Mouse (Mus musculus): Measurements from ENCODE around the gene Plekha5.
"Not testable (repeated sequence)": the region's sequence is repeated elsewhere in the genome, so short reads cannot be mapped to it uniquely, and the experiment has no call there.

The Plekha5 gene

DNA sequence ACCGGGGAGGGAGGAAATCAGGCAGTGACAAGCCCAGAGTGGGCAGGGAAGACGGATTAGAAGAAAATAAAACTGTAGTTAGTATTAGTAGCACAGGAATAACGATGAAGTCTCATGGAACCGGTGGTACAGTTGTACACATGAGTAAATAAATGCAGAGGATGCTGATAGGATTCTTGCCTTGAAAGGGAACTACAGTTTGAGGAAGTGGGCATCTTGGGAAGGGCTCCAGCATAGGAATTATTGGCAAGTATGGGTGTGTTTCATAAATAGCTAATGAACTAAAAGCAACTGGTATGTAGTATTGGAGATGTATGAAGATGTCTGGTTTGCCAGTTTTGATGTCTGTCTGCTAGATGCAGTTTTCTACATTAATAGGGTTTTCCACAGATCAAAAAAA is 99.7 kb downstream of the Plekha5 start:
- no peak for DNase-seq (ENCODE audit: low read depth, low spot score)

DNA sequence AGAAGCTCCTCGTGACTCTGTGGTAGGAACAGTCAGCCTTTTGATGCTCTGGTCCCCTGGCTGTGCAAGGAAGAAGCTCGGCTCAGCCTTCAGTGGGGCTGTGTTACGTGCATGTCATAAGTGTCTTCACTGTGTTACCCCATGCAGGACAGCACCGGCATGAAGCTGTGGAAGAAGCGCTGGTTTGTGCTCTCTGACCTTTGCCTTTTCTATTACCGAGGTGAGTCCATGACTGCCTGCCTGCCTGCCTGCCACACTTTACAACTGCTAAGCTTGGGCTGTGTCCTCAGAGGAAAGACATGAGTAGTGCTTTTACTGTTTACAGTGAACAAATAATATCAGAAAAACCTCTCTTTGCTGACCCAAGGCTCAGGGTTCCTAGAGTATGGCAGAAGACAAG is 104.6 kb downstream of the Plekha5 start:
- no peak for DNase-seq (ENCODE audit: low read depth, low spot score)

DNA sequence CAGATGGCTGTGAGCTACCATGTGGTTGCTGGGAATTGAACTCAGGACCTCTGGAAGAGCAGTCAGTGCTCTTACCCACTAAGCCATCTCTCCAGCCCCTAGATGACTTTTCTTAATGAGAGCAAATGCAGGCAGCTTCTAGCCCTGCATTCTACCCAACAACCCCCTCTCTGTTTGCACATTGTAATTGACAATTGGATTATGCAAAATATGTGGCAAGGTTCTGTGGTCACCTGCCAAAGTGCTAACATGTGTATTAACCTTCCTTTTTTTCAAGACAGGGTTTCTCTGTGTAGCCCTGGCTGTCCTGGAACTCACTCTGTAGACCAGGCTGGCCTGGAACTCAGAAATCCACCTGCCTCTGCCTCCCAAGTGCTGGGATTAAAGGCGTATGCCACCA is 109.0 kb downstream of the Plekha5 start:
- not testable (repeated sequence) for DNase-seq (ENCODE audit: low read depth, low spot score)

DNA sequence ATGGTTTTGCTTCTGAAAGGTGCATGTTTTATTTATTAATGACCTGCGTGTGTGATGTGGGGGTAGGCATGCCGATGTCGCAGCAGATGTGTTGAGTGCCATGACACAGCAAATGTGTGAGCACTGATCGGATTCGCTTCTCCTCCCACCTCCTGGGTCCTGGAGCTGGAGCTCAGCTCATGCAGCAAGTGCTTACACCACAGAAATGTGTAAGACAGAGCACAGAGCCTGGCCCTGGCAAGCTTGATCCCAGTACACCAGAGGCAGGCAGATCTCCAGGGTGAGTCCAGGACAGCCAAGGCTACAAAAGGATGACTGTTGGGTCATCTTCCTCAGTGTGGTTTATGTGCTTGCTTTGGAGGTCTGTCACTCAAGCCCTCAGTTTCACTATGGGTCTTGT is 109.8 kb downstream of the Plekha5 start:
- no peak for DNase-seq (ENCODE audit: low read depth, low spot score)

DNA sequence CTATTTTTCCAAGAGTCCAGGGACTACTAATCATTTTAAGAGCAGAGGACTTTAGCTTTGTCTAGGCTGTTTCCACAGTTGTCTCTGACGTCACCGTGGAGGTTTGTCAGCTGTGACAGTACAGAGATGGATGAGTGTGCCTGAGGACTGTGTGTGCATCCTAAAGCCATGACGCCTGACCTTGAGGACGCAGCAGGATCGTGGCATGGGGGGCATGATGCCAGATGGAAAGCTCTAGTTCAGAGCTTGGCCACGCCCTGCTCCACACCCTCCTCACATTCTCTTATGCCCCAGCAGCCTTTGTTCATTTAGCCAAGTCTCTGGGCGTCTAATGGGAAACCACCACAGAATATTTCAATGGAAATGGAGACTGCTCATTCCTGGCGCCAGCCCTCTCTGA is 111.7 kb downstream of the Plekha5 start:
- DNase-seq (ENCODE audit: low read depth, low spot score): no peak

DNA sequence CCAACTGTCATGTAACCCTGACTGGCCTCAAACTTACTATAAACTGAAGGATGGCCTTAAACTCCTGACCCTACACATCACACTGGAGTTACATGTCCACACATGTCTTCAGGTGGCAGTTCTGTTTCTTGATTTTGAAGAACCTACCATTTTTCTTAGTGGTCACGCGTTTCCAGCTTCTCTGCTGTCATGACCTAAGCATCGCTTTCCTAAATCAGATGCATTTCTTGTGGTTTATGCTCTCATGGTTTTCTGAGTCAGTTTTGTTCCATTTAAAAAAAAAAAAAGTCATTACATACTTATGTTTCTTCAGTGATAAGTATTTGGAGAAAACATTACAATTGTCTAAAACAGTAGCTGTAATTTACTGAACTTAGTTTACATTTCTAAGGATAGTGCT is 118.1 kb downstream of the Plekha5 start:
- no peak for DNase-seq (ENCODE audit: low read depth, low spot score)

DNA sequence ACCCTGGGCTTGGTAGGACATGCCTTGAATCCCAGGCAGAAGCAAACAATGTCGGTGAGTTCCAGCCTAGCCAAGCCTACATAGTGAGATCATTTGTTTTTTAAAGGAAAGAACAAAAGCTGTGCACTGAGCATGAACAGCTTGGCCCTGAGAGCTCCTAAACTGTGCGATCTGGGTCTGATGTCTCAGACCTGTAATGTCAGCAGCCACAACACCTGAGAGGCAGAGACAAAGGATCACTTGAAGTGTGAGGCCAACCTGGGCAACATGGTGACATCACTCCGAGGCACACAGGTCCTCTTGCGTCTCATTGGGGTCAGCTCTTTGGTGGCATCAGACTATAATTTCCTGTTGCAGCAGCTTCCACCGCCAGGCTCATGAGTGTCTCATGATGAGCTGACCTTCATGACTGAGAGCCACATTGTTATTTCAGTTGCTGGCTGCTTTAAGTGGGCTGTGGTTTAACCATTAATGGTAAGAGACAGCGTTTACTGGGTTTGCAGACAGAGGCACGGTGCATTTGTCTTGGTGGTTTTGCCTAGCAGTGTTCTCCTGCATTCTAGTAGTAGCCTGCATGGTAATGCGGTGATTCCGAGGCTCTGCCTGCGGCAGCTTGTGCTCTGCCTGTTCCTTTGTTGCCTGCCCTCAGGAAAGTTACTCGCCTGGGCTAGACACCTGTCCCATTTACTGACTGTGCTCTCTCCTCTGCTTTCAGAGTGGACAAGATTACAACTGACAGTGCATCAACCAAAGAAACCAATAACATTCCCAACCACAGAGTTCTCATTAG is 119.3 kb downstream of the Plekha5 start:
- no peak for DNase-seq (ENCODE audit: low read depth, low spot score)

DNA sequence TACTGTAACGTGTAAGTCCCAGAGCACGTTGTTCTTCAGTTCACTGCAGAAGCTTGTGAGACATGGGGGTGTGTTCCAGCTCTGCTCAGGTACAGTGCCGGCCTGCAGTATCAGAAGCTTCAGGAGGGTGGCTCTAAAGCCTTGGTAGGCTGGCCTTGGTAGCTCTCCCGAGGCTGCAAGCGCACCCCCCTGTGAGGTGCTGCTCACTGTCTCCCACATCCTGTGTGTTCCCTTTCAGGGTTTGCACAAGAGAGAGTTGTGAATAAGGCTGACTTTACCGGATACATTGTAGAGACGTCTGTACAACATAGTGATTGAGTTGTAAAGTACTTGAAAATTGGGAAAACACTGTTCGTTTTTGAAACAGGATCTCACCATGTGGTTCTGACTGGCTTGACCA is 122.2 kb downstream of the Plekha5 start:
- DNase-seq (ENCODE audit: low read depth, low spot score): no peak

DNA sequence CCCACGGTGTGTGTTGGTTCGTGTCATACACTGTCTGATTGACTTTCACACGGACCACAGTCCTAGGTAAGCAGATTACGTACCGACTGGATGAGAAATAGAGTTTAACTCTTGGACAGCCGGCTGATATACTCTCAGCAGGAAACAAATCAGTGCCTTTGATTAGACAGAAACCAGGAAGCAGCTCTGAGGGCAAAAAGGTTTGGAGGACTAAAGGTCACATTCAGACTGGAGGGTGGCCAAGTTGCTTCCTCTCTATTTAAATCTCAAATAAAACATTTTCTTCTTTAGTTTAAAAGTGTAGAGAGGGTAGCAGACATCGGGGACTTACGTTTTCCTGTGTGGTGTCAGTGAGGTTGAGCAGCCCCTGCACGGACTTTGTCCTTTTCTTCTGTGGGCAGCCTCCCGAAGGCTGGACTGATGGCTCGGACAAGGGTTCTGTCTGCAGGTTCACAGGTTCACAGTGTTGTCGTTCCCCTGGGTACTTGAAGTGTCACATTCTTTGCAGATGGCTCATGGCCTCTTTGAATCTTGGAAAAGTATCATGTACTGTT is 122.9 kb downstream of the Plekha5 start:
- no peak for DNase-seq (ENCODE audit: low read depth, low spot score)

DNA sequence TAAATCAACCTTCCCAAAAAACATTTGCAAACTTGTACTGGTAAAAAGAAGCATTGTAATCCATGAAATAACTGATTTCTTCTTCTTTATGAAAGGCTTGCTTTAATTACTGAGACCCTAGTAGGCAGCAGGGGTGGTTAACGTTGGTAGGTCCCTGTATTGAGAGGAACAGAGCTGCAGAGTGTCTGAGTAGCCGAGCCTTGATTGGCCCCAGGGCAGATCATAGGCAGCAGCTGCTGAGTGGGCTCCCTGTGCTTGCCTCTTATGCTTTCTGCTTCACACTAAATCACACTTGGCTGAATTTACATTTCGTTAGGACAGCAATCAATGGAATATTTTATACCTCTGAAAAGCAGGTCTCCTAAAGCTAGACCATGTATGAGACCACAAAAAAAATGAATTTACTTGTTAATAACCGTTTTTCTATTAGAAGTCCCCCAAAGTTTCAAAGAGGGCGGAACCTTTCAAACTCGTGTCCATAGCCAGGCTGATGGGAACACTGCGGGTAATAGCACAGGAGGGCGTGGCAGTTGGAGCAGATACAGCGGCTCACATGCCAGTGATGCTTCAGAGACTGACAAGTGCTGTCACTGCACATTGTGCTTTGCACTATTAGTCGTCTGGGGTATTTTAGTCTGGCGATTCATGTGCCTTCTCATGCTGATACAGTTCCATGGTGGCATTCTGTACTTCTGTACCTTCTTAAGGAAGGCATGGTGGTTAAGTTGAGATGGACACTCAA is 123.5 kb downstream of the Plekha5 start:
- DNase-seq (ENCODE audit: low read depth, low spot score): no peak

DNA sequence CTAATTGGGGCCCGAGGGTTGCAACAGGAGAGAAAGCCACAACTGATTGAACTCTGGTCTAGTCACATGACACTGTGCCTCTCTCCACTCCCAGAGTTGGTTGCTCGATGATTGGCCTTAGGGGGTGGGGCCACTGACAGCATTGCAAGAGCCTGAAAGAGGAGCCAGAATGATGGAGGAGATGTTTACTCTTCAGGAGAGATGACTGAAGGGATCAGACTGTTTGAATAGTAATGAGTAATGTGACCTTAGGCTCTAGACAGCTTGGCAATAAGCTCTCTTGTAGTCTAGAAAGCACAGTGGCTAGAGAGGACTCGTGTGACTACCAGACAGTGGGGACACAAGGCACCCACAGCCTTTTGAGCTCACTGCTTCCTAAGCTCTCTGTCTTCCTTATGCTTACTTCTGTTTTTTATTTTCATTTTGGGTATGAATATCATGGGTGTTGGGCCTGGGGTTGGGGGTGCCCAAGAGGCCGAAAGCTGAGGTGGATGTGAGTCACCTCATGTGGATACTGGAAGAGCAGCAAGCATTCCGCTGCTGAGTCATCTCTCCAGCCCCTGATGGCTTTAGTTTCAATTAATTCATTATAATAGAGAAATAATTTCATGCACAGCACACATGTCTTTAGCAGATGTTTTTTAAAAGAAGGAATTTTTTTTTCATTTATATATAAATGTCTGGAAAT is 124.4 kb downstream of the Plekha5 start:
- no peak for DNase-seq (ENCODE audit: low read depth, low spot score)

DNA sequence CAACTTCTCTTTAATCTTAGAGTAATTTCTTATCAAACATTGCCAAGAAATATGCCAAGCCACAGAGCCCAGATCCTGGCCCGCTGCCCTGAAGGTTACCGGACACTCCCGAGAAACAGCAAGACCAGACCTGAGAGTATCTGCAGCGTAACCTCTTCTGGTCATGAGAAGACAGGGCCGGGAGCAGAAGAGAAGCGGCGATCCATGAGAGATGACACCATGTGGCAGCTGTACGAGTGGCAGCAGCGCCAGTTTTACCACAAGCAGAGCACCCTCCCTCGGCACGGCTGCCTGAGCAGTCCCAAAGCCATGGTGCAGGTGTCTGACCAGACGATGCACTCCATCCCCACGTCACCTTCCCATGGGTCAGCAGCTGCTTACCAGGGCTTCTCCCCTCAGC is 126.9 kb downstream of the Plekha5 start:
- no peak for DNase-seq (ENCODE audit: low read depth, low spot score)

DNA sequence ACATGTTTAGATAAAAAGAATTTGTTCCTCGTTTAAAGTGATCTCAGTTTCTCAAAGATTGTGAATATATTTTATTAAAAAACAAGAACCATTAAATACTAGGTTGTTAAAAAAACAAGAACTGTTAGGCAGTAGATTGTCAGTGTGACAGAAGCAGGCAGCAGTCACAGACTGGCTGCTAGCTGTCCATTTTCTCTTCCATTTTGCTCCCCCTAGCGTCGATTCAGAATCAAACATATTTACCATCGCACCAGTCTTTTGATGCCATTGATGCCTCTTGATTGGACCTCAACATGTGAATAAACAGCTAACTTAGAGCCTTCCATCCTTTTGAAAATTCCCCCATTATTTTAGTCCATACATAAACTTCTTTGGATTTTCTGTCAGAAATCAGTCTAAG is 130.4 kb downstream of the Plekha5 start:
- no peak for DNase-seq (ENCODE audit: low read depth, low spot score)

DNA sequence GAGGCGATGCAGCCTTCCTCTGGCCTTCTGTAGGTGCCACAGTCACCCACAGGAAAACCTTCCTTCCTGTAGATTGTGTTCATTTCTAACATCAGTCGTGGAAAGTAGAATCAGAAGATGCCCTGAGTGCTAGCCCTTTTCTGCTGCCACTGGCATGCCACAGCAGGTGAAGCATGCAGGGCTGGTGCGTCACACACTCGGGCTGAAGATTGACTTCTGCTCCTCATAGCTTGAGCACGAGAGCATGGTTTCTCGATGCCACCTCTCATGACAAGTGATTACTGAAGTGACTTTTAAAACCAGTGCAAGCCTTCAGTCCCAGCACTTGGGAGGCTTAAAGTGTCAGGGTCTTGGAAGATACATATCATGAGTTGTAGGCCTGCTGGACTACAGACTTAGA is 135.6 kb downstream of the Plekha5 start:
- DNase-seq (ENCODE audit: low read depth, low spot score): no peak

DNA sequence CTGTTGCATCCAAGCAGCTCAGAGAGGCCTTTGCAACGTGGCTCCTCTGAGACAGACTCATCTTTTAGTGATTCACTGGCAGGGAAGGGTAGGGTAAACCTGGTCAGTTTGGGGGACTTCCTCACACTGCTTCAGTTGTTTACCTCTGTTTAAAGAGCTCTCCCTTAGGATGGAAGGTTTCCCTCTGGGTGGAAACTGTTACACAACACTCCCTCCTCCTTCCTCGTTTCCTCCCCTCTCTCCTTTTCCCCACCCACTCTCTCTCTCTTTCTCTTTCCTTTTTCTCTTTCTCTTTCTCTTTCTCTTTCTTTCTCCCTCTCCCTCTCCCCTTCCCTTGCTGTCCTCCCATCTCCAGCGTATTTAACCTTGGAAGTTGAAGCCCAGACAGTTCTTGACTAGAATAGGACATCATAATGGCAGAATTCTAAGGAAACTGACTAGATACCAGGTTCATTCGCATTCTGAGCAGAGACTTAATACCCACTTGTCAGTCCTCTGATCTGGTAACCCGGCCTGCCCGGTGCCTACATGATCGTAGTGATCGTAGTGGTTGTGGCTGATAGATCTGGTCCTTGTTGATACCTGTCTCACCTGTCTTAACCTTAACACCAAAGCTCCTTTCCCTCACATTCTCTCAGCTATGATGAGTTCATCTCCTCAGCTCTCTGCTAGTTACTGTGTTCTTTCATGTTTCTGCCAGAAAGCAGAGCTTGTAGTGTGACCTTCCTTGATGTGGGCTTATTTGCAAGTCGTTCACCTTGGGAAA is 137.5 kb downstream of the Plekha5 start:
- no peak for DNase-seq (ENCODE audit: low read depth, low spot score)

DNA sequence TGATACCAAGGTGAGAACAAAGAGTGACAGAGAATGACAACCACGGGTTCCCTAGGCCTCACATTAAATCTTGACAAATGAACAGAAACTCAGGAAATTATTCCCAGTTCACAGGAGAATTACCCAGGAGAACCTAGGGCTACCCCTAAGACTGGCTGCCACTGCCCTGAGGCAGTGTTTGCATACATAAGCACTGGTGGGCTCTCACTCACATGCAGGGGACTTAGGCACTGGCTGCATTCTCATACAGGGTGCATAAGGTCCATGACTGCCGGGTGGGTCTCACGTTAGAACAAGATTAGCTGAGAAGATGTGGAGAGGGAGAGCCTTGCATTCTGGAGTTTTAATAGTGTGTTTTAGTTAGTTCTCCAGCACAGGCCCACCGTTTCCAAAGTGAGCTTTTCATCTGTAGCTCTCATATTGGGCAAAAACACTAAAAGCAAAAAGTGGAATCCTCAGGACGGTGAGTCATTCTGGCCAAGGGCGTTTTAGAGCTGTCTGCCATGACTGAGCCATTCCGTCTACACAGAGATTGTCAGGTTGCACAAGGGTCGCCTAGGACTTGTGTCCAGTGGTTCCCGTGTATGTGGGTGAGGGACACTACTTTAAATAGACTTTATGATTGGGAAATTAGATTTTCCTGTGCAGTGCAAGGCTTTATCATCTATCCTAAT is 138.2 kb downstream of the Plekha5 start:
- no peak for DNase-seq (ENCODE audit: low read depth, low spot score)

DNA sequence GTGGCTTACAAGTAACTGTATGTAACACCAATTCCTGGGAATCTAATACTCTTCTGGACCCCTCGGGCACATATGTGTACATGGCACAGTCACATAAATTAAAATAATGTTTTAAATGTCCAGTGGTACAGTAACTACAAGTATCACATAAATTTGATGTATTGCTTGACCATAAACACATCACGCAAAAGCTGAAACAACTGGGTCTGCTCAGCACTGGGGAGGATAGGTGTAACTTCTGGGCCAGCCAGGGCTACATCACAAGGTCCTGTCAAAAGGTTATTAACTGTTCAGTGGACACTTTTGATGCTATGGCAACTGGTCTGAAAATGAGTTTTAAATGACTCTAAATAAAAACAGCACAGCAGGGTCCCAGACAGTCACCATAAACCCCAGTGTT is 143.3 kb downstream of the Plekha5 start:
- no peak for DNase-seq (ENCODE audit: low read depth, low spot score)

DNA sequence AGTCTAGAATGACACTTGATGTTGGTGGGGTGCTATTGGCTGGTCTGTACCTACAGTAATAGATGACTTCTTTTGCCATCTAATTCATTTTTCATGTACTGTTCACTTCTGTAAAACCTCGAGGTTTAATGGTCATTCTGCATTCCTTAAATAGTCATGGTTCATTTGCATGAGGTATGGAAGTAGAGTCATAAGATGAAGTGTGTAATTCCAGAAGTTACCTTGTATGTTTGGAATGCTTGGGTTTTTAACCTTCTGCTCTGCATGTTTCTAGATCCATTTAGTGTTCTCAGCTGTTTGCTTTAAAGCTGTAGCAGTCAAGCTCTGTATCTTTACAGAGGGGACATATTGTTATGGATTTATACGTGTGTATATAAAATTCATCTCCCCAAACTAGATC is 144.0 kb downstream of the Plekha5 start:
- DNase-seq (ENCODE audit: low read depth, low spot score): no peak

DNA sequence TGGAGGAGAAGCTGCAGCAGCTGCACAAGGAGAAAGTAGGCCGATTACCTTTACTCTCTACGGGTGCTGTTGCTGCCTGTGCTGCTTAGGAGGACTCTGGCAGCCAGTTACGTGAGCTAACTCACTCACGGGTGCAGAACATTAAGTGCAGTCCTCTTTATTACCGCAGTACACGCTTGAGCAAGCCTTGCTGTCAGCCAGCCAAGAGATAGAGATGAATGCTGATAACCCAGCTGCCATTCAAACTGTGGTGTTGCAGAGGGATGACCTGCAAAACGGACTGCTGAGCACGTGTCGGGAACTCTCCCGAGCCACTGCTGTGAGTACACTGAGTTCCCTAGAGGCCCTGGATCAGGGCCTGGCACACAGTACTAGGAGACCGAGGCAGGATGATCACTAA is 146.3 kb downstream of the Plekha5 start:
- no peak for DNase-seq (ENCODE audit: low read depth, low spot score)

DNA sequence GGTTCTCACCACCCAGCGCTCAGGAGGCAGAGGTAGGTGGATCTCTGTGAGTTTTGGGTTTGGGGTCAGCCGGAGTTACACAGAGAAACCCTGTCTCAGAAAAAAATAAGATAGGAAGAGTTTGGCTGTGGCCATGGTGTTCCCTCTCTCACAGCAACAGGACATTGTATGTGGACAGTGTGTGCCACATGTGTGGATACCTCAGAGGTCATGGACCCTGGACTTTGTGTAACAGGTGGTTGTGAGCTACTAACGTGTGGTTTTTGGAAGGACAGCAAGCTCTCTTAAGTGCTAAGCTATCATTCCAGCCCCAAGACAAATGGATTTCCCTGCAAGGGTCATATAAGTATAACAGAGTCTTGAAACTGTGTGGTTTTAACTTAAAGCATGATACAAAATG is 151.1 kb downstream of the Plekha5 start:
- no peak for DNase-seq (ENCODE audit: low read depth, low spot score)

DNA sequence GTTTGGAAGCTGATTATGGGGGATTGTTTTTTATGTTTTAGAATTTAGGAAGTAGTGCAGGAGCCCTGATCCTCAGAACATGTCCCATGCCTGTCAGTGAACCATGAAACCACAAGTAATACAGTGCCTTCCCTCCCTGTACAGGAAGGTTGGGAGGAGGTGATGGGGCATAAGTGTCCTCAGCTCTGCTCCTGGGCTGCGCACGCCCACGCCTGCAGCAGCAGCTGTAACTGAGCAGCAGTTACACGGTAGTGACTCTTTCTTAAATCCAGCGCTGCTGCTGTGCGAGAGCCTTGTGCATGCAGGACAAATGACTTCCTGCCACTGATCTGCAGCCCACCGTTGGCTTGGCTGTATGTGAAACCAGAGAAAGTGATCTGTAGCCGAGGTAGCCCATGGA is 152.3 kb downstream of the Plekha5 start:
- no peak for DNase-seq (ENCODE audit: low read depth, low spot score)

All from telencephalon, adult 2 months (tissue).